Mouse (Mus musculus) forebrain, postnatal 0 days (tissue): ENCODE data around the gene Gng11. TPM values are rescaled to one million over a fixed set of nuclear protein-coding genes. Genes with fewer than 3 reads are reported as not detected.

Source experiments
- ATAC-seq: fragments of 200-750 bp; cut with Nextera tagmentation; 2 replicates; pipeline ENCODE4 v1.8.0; 2017; ENCODE audit warnings: mild to moderate bottlenecking, moderate library complexity
- DNase-seq: peaks from one replicate; pipeline ENCODE4 v3.0.0-alpha.2; 2015
- H3K27ac ChIP-seq: fragments of 300-500 bp; sonication (generic); 2 replicates; pipeline ENCODE4 v1.5.1; 2014; ENCODE audit warnings: low read depth, mild to moderate bottlenecking, antibody characterized with exemption, low read length, moderate library complexity, mixed read lengths
- H3K27me3 ChIP-seq: fragments of 300-500 bp; sonication (generic); 2 replicates; pipeline ENCODE4 v1.6.1; 2014; ENCODE audit warnings: mild to moderate bottlenecking, low read length, mixed read lengths; ENCODE audit not compliant: insufficient read depth
- H3K36me3 ChIP-seq: fragments of 300-500 bp; sonication (generic); 2 replicates; pipeline ENCODE4 v1.6.1; 2014; ENCODE audit warnings: mild to moderate bottlenecking, moderate library complexity; ENCODE audit not compliant: insufficient read depth
- H3K4me1 ChIP-seq: fragments of 300-500 bp; sonication (generic); 2 replicates; pipeline ENCODE4 v1.6.1; 2014; ENCODE audit warnings: antibody characterized with exemption; ENCODE audit not compliant: insufficient read depth
- H3K4me2 ChIP-seq: fragments of 300-500 bp; sonication (generic); 2 replicates; pipeline ENCODE4 v1.6.1; 2014; ENCODE audit warnings: low read depth, mild to moderate bottlenecking, moderate library complexity
- H3K4me3 ChIP-seq: fragments of 300-500 bp; sonication (generic); 2 replicates; pipeline ENCODE4 v1.5.1; 2014; ENCODE audit warnings: low read depth, low read length, mixed read lengths
- H3K9ac ChIP-seq: fragments of 300-500 bp; sonication (generic); 2 replicates; pipeline ENCODE4 v1.6.1; 2014; ENCODE audit warnings: mild to moderate bottlenecking
- H3K9me3 ChIP-seq: fragments of 300-500 bp; sonication (generic); 2 replicates; pipeline ENCODE4 v1.6.1; 2016; ENCODE audit warnings: low read length
- CTCF ChIP-seq: sonication (generic); IDR thresholded peaks from 2 replicates; pipeline ENCODE4 v1.5.1; 2016; ENCODE audit warnings: antibody characterized with exemption, control low read depth, low read depth
- WGBS: fragments of 180-500 bp; shearing (Covaris S2); extraction: QIAGEN DNeasy Blood & Tissue Kit; methylation state at CpG from one replicate; pipeline ENCODE4 v1.1.7; 2014; 5-methylcytosine and 5-hydroxymethylcytosine counted together
- polyA plus RNA-seq: library from polyadenylated mRNA; unstranded; fragments of >200 nt; fragmentation: Nextera tagmentation; extraction: Ambion mirVana; gene quantifications from 2 replicates; pipeline ENCODE4 v1.2.1, GENCODE M21; 2015
- total RNA-seq: library from RNA; depleted of rRNA; stranded (reverse); fragments of >200 nt; gene quantifications from 2 replicates; pipeline ENCODE4 v1.2.3, GENCODE M21; 2014

Gng11 gene
- total and polyA plus RNA-seq, 2 experiments from 2014 or later: 15.2 to 21.4 TPM

- DNase-seq: no peak
- Histone ChIP-seq H3K4me2 (no peak overlapping the region), H3K4me3 (no peak overlapping the region), H3K27ac (no peak overlapping the region), H3K4me1 (no peaks in the 10 kb centered on the region), H3K27me3 (no peaks in the 10 kb centered on the region), H3K36me3 (no peaks in the 10 kb centered on the region), H3K9ac (no peak overlapping the region), H3K9me3 (no peaks in the 10 kb centered on the region)
- 81% methylated on average over 4 of the region's 4 CpGs for WGBS
- no peak for ATAC-seq
- no peak for TF ChIP-seq CTCF
These were observed 5.6 kb upstream of the Gng11 start for GRCm38 (mm10) chr6:3998089-3998488.

- H3K9me3 ChIP-seq: no peaks in the 10 kb centered on the region
- DNase-seq (no peak), ATAC-seq (no peak)
- H3K4me1 ChIP-seq: peaks cover 5% of the 10 kb centered on the region; the same call in 1 of the 2 replicates
- WGBS: 42% methylated on average over 6 of the region's 6 CpGs
- no peak overlapping the region for H3K4me3 ChIP-seq
- no peak for TF ChIP-seq CTCF
- H3K36me3 ChIP-seq: no peaks in the 10 kb centered on the region
- no peak overlapping the region for H3K4me2 ChIP-seq
- no peak overlapping the region for H3K9ac ChIP-seq
- H3K27me3 ChIP-seq: no peaks in the 10 kb centered on the region
- no peak overlapping the region for H3K27ac ChIP-seq
These were observed 4.4 kb upstream of the Gng11 start for GRCm38 (mm10) chr6:3999296-3999695.

- ATAC-seq (no peak), DNase-seq (no peak)
- Histone ChIP-seq H3K9me3 (no peaks in the 10 kb centered on the region), H3K27me3 (no peaks in the 10 kb centered on the region), H3K9ac (no peak overlapping the region), H3K4me2 (no peak overlapping the region), H3K27ac (no peak overlapping the region), H3K36me3 (no peaks in the 10 kb centered on the region), H3K4me3 (no peak overlapping the region), H3K4me1 (peaks cover 5% of the 10 kb centered on the region; the same call in 1 of the 2 replicates)
- WGBS: 80% methylated on average over 3 of the region's 3 CpGs
- TF ChIP-seq CTCF: no peak
These were observed 3.0 kb upstream of the Gng11 start for GRCm38 (mm10) chr6:4000716-4001115.

GRCm38 (mm10) chr6:4003445-4003844 is 259 bp upstream of the Gng11 start:
- Histone ChIP-seq H3K36me3 (no peaks in the 10 kb centered on the region), H3K9me3 (no peaks in the 10 kb centered on the region), H3K9ac (no peak overlapping the region), H3K27ac (no peak overlapping the region), H3K4me3 (no peak overlapping the region; the same call in 1 of the 2 replicates), H3K27me3 (no peaks in the 10 kb centered on the region), H3K4me1 (peaks cover 5% of the 10 kb centered on the region; the same call in 1 of the 2 replicates), H3K4me2 (no peak overlapping the region; the same call in 1 of the 2 replicates)
- 47% methylated on average over 4 of the region's 4 CpGs for WGBS
- TF ChIP-seq CTCF: no peak
- ATAC-seq (no peak), DNase-seq (no peak)

GRCm38 (mm10) chr6:4004808-4005207 is 1.1 kb downstream of the Gng11 start:
- Histone ChIP-seq H3K27ac (no peak overlapping the region), H3K4me2 (no peak overlapping the region), H3K9me3 (no peaks in the 10 kb centered on the region), H3K27me3 (no peaks in the 10 kb centered on the region), H3K36me3 (no peaks in the 10 kb centered on the region), H3K4me3 (no peak overlapping the region), H3K4me1 (peaks cover 5% of the 10 kb centered on the region; the same call in 1 of the 2 replicates), H3K9ac (no peak overlapping the region)
- no peak for ATAC-seq
- DNase-seq: no peak
- no peak for TF ChIP-seq CTCF
- 77% methylated on average over 2 of the region's 2 CpGs for WGBS

GRCm38 (mm10) chr6:4008501-4009040 is 4.9 kb downstream of the Gng11 start:
- TF ChIP-seq CTCF: no peak
- Histone ChIP-seq H3K4me1 (peaks cover 5% of the 10 kb centered on the region; the same call in 1 of the 2 replicates), H3K9ac (no peak overlapping the region), H3K36me3 (no peaks in the 10 kb centered on the region), H3K27ac (no peak overlapping the region), H3K27me3 (no peaks in the 10 kb centered on the region), H3K4me3 (no peak overlapping the region), H3K4me2 (no peak overlapping the region), H3K9me3 (no peaks in the 10 kb centered on the region)
- no peak for ATAC-seq
- no peak for DNase-seq
- WGBS: 63% methylated on average over 2 of the region's 2 CpGs

- H3K4me1 ChIP-seq: no peaks in the 10 kb centered on the region
- H3K4me3 ChIP-seq: no peak overlapping the region
- ATAC-seq (no peak), DNase-seq (no peak)
- H3K27ac ChIP-seq: no peak overlapping the region
- no peak for TF ChIP-seq CTCF
- H3K4me2 ChIP-seq: no peak overlapping the region
- H3K36me3 ChIP-seq: no peaks in the 10 kb centered on the region
- no peaks in the 10 kb centered on the region for H3K27me3 ChIP-seq
- no peak overlapping the region for H3K9ac ChIP-seq
- H3K9me3 ChIP-seq: no peaks in the 10 kb centered on the region
These were observed 5.8 kb downstream of the Gng11 start for GRCm38 (mm10) chr6:4009548-4009947.
